Mouse (Mus musculus) MEL (cell line): ENCODE results near the gene Oxct1. TPM values are rescaled to one million over a fixed set of nuclear protein-coding genes. Genes with fewer than 3 reads are reported as not detected.

ENCODE experiments used
- DNase-seq: peaks from one replicate; pipeline ENCODE4 v3.0.0; 2011; ENCODE audit warnings: low read depth, low spot score
- H3K27ac ChIP-seq: 2 replicates; pipeline ENCODE4 v1.5.1; 2012; ENCODE audit warnings: low read depth, mild to moderate bottlenecking, control low read depth, low read length, moderate library complexity; ENCODE audit not compliant: control insufficient read depth
- H3K27me3 ChIP-seq, 2 experiments: fragments of 150-350 bp in 1 of 2; sonication (generic) in 1 of 2; 2 replicates each; pipeline ENCODE4 v1.6.1; 2012; ENCODE audit warnings: low read length in 2 of 2, mild to moderate bottlenecking in 2 of 2, improper control_type of control experiment in 1 of 2, moderate library complexity in 1 of 2; ENCODE audit not compliant: insufficient read depth in 2 of 2, control insufficient read depth in 1 of 2
- H3K36me3 ChIP-seq, 2 experiments: 2 replicates each; pipeline ENCODE4 v1.6.1; 2012 to 2014; ENCODE audit warnings: low read length in 2 of 2, improper control_type of control experiment in 1 of 2, inconsistent platforms in 1 of 2, mild to moderate bottlenecking in 1 of 2; ENCODE audit not compliant: insufficient read depth in 2 of 2, control insufficient read depth in 1 of 2
- H3K4me1 ChIP-seq, 2 experiments: fragments of 150-350 bp in 1 of 2; sonication (generic) in 1 of 2; 2 replicates each; pipeline ENCODE4 v1.6.1; 2012; ENCODE audit warnings: low read length in 2 of 2, improper control_type of control experiment in 1 of 2, mild to moderate bottlenecking in 1 of 2; ENCODE audit not compliant: insufficient read depth in 2 of 2, control insufficient read depth in 1 of 2
- H3K4me3 ChIP-seq, 2 experiments: fragments of 150-350 bp in 1 of 2; sonication (generic) in 1 of 2; 2 replicates each; pipeline ENCODE4 v1.5.1; 2012; ENCODE audit warnings: low read depth in 2 of 2, low read length in 2 of 2, mild to moderate bottlenecking in 2 of 2, moderate library complexity in 2 of 2, control low read depth in 1 of 2, improper control_type of control experiment in 1 of 2; ENCODE audit not compliant: control insufficient read depth in 1 of 2, insufficient read depth in 1 of 2
- H3K79me2 ChIP-seq: 2 replicates; pipeline ENCODE4 v1.6.1; 2012; ENCODE audit warnings: mild to moderate bottlenecking, low read length, moderate library complexity; ENCODE audit not compliant: control insufficient read depth, poor library complexity, insufficient read depth
- H3K9ac ChIP-seq: 2 replicates; pipeline ENCODE4 v1.6.1; 2012; ENCODE audit warnings: low read depth, mild to moderate bottlenecking, control low read depth, low read length, moderate library complexity; ENCODE audit not compliant: control insufficient read depth, poor library complexity, severe bottlenecking
- H3K9me3 ChIP-seq: fragments of 150-350 bp; sonication (generic); replicated peaks from 2 replicates; pipeline ENCODE4 v1.6.1; 2012; ENCODE audit warnings: mild to moderate bottlenecking, low read length, improper control_type of control experiment, moderate library complexity; ENCODE audit not compliant: insufficient read depth
- CHD1 ChIP-seq: IDR thresholded peaks from 2 replicates; pipeline ENCODE4 v1.6.1; 2012; ENCODE audit warnings: low read depth, mild to moderate bottlenecking, inconsistent platforms, low read length, improper control_type of control experiment
- CHD2 ChIP-seq: IDR thresholded peaks from 2 replicates; pipeline ENCODE4 v1.6.1; 2011; ENCODE audit warnings: low read length, improper control_type of control experiment
- CTCF ChIP-seq, 3 experiments: IDR thresholded peaks in 2 of 3; conservative IDR thresholded peaks in 1 of 3; 2 replicates each; pipeline ENCODE4 v1.5.1; 2011 to 2012; ENCODE audit warnings: low read length in 3 of 3, low read depth in 2 of 3, mild to moderate bottlenecking in 2 of 3, improper control_type of control experiment in 1 of 3, inconsistent platforms in 1 of 3, mixed read lengths in 1 of 3, moderate library complexity in 1 of 3; ENCODE audit not compliant: control insufficient read depth in 1 of 3, insufficient read depth in 1 of 3, poor library complexity in 1 of 3, severe bottlenecking in 1 of 3
- E2F4 ChIP-seq: IDR thresholded peaks from 2 replicates; pipeline ENCODE4 v1.6.1; 2011; ENCODE audit warnings: low read depth, low read length, improper control_type of control experiment, borderline replicate concordance
- EP300 ChIP-seq, 2 experiments: IDR thresholded peaks; 2 replicates each; pipeline ENCODE4 v1.6.1; 2011; ENCODE audit warnings: improper control_type of control experiment in 2 of 2, low read length in 2 of 2, low read depth in 1 of 2, mild to moderate bottlenecking in 1 of 2
- GABPA ChIP-seq: IDR thresholded peaks from 2 replicates; pipeline ENCODE4 v1.6.1; 2012; ENCODE audit warnings: low read depth, mild to moderate bottlenecking, inconsistent platforms, low read length, improper control_type of control experiment, moderate library complexity
- GATA1 ChIP-seq: IDR thresholded peaks from 2 replicates; pipeline ENCODE4 v1.6.1; 2011; ENCODE audit warnings: low read depth, low read length, improper control_type of control experiment
- HCFC1 ChIP-seq: IDR thresholded peaks from 2 replicates; pipeline ENCODE4 v1.6.1; 2012; ENCODE audit warnings: low read depth, mild to moderate bottlenecking, inconsistent platforms, low read length, improper control_type of control experiment, moderate library complexity
- JUND ChIP-seq: IDR thresholded peaks from 2 replicates; pipeline ENCODE4 v1.6.1; 2011; ENCODE audit warnings: low read depth, mild to moderate bottlenecking, improper control_type of control experiment, low read length
- KAT2A ChIP-seq: conservative IDR thresholded peaks from 2 replicates; pipeline ENCODE4 v1.6.1; 2012; ENCODE audit warnings: low read depth, low read length, improper control_type of control experiment, inconsistent platforms
- MAX ChIP-seq: IDR thresholded peaks from 2 replicates; pipeline ENCODE4 v1.6.1; 2011; ENCODE audit warnings: low read length, improper control_type of control experiment
- MAZ ChIP-seq: IDR thresholded peaks from 2 replicates; pipeline ENCODE4 v1.6.1; 2012; ENCODE audit warnings: low read depth, mild to moderate bottlenecking, inconsistent platforms, low read length, improper control_type of control experiment
- MEF2A ChIP-seq: IDR thresholded peaks from 2 replicates; pipeline ENCODE4 v1.6.1; 2014; ENCODE audit warnings: low read depth, mild to moderate bottlenecking, inconsistent platforms, low read length, improper control_type of control experiment; ENCODE audit not compliant: poor library complexity, insufficient replicate concordance, severe bottlenecking; ENCODE audit errors: extremely low read depth
- MXI1 ChIP-seq: IDR thresholded peaks from 2 replicates; pipeline ENCODE4 v1.6.1; 2011; ENCODE audit warnings: mild to moderate bottlenecking, low read depth, low read length, improper control_type of control experiment
- MYB ChIP-seq: IDR thresholded peaks from 2 replicates; pipeline ENCODE4 v1.6.1; 2011; ENCODE audit warnings: mild to moderate bottlenecking, low read depth, low read length, improper control_type of control experiment
- MYC ChIP-seq: IDR thresholded peaks from 2 replicates; pipeline ENCODE4 v1.6.1; 2011; ENCODE audit warnings: low read depth, mild to moderate bottlenecking, low read length, improper control_type of control experiment, moderate library complexity
- NELFE ChIP-seq: IDR thresholded peaks from 2 replicates; pipeline ENCODE4 v1.6.1; 2011; ENCODE audit warnings: low read depth, low read length, improper control_type of control experiment
- NRF1 ChIP-seq: IDR thresholded peaks from 2 replicates; pipeline ENCODE4 v1.6.1; 2014; ENCODE audit warnings: low read depth, mild to moderate bottlenecking, inconsistent platforms, low read length, improper control_type of control experiment, moderate library complexity; ENCODE audit not compliant: poor library complexity, insufficient read depth, severe bottlenecking
- POLR2A ChIP-seq, 2 experiments: IDR thresholded peaks; 2 replicates each; pipeline ENCODE4 v1.6.1; 2011 to 2012; ENCODE audit warnings: low read length in 2 of 2, mild to moderate bottlenecking in 2 of 2, control low read depth in 1 of 2, improper control_type of control experiment in 1 of 2, low read depth in 1 of 2, moderate library complexity in 1 of 2; ENCODE audit not compliant: control insufficient read depth in 1 of 2, insufficient read depth in 1 of 2, poor library complexity in 1 of 2
- POLR2AphosphoS2 ChIP-seq: IDR thresholded peaks from 2 replicates; pipeline ENCODE4 v1.6.1; 2011; ENCODE audit warnings: low read length, improper control_type of control experiment
- POLR2AphosphoS5 ChIP-seq: IDR thresholded peaks from 2 replicates; pipeline ENCODE4 v1.6.1; 2012; ENCODE audit warnings: low read depth, borderline replicate concordance, mild to moderate bottlenecking, inconsistent platforms, low read length, moderate library complexity, mixed read lengths
- RAD21 ChIP-seq: IDR thresholded peaks from 2 replicates; pipeline ENCODE4 v1.6.1; 2011; ENCODE audit warnings: mild to moderate bottlenecking, low read depth, low read length, improper control_type of control experiment
- RCOR1 ChIP-seq: IDR thresholded peaks from 2 replicates; pipeline ENCODE4 v1.6.1; 2012; ENCODE audit warnings: low read depth, mild to moderate bottlenecking, inconsistent platforms, low read length, improper control_type of control experiment
- SIN3A ChIP-seq: IDR thresholded peaks from 2 replicates; pipeline ENCODE4 v1.6.1; 2012; ENCODE audit warnings: low read length, improper control_type of control experiment, inconsistent platforms
- SMC3 ChIP-seq: IDR thresholded peaks from 2 replicates; pipeline ENCODE4 v1.6.1; 2011; ENCODE audit warnings: low read depth, low read length, improper control_type of control experiment
- TAL1 ChIP-seq: IDR thresholded peaks from 2 replicates; pipeline ENCODE4 v1.6.1; 2012; ENCODE audit warnings: mild to moderate bottlenecking, inconsistent platforms, low read length, moderate library complexity, mixed read lengths
- TBP ChIP-seq: IDR thresholded peaks from 2 replicates; pipeline ENCODE4 v1.8.0; 2011; ENCODE audit warnings: low read depth, low read length, improper control_type of control experiment
- TCF12 ChIP-seq: IDR thresholded peaks from 2 replicates; pipeline ENCODE4 v1.6.1; 2014; ENCODE audit warnings: low read depth, mild to moderate bottlenecking, inconsistent platforms, low read length, improper control_type of control experiment, moderate library complexity
- UBTF ChIP-seq: IDR thresholded peaks from 2 replicates; pipeline ENCODE4 v1.6.1; 2012; ENCODE audit warnings: low read depth, mild to moderate bottlenecking, inconsistent platforms, low read length, improper control_type of control experiment, moderate library complexity, borderline replicate concordance; ENCODE audit not compliant: insufficient read depth
- USF1 ChIP-seq: IDR thresholded peaks from 2 replicates; pipeline ENCODE4 v1.6.1; 2014; ENCODE audit warnings: low read depth, mild to moderate bottlenecking, inconsistent platforms, low read length, improper control_type of control experiment, moderate library complexity
- USF2 ChIP-seq, 2 experiments: IDR thresholded peaks; 2 replicates each; pipeline ENCODE4 v1.6.1; 2011 to 2012; ENCODE audit warnings: improper control_type of control experiment in 2 of 2, low read length in 2 of 2, borderline replicate concordance in 1 of 2, inconsistent platforms in 1 of 2, low read depth in 1 of 2, mild to moderate bottlenecking in 1 of 2; ENCODE audit not compliant: insufficient read depth in 1 of 2
- ZC3H11A ChIP-seq: IDR thresholded peaks from 2 replicates; pipeline ENCODE4 v1.6.1; 2012; ENCODE audit warnings: low read depth, mild to moderate bottlenecking, inconsistent platforms, low read length, improper control_type of control experiment
- ZKSCAN1 ChIP-seq: IDR thresholded peaks from 2 replicates; pipeline ENCODE4 v1.6.1; 2012; ENCODE audit warnings: low read depth, mild to moderate bottlenecking, inconsistent platforms, low read length, improper control_type of control experiment, moderate library complexity
- ZMIZ1 ChIP-seq: IDR thresholded peaks from 2 replicates; pipeline ENCODE4 v1.6.1; 2012; ENCODE audit warnings: low read depth, mild to moderate bottlenecking, inconsistent platforms, low read length, improper control_type of control experiment, moderate library complexity
- ZNF384 ChIP-seq: IDR thresholded peaks from 2 replicates; pipeline ENCODE4 v1.6.1; 2012; ENCODE audit warnings: low read depth, mild to moderate bottlenecking, inconsistent platforms, low read length, improper control_type of control experiment
- polyA plus RNA-seq, 2 experiments: library from polyadenylated mRNA; stranded (reverse) in 1 of 2; unstranded in 1 of 2; fragments of >175 nt in 1 of 2; fragments of >200 nt in 1 of 2; gene quantifications; 2 replicates each; pipeline versions ENCODE4 v1.2.1 to v1.2.4; 2012; ENCODE audit warnings: low replicate concordance in 2 of 2, low read depth in 1 of 2; ENCODE audit not compliant: insufficient read length in 2 of 2, insufficient read depth in 1 of 2, missing spikeins in 1 of 2
- total RNA-seq: library from RNA; depleted of rRNA; stranded (reverse); fragments of 300-350 nt; gene quantifications from 2 replicates; pipeline ENCODE4 v1.2.3, GENCODE M21; 2012

The Oxct1 gene
- total and polyA plus RNA-seq, 3 experiments = 112 to 168 TPM; not detected in 1

DNA sequence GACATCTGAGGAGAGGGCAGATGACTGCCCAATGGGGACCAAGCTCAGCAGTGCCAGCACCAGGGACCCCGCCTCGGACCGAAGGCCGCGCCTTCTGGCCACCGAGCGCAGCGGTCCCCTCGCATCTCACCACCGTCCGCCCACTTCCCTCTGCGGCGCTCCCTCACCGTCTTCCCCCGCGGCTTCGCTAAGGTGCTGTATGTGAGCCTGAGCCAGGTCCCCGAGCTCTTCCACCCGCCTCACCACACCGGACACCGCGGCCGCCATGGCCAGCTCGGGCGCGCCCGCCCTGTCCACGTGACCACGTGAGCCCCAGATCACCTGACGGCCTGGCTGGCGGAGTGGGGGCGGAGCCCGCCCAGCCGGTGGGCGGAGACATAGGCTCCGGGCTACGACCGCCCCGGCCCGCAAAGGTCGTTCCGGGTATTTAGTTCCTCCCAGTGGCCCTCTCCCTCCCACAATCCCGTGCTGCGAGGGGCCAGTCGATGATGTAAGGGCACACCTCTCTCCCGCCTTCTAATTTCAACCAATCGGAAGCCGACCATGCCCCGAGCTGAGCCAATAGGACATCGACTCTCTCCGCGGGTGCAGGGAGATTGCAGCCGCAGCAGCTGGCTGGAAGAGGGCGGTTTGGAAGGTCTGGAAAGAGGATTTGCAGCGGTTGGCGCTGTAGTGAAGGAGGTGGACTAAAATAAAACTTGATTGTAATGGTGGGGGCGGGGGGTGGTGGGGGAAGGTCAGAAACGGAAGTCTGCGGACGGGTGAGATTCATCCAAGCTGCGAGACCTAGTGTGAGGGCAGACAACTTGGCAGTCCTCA is 30.5 kb upstream of the Oxct1 start, which contains the start of gene AW549877:
TSS of gene AW549877 (minus strand) at position 297 of the 819 bp plus-strand sequence.
- H3K9me3 ChIP-seq = no peaks in the 10 kb centered on the region
- DNase-seq = peak; percentile 99
- H3K4me1 ChIP-seq = peaks cover 2 to 5% of the 10 kb centered on the region in 2 experiments; a peak in 2 of 4 replicates
- H3K27me3 ChIP-seq = no peaks in the 10 kb centered on the region
- H3K9ac ChIP-seq = peak within 1 kb of the TSS; percentile 98
- peak within 1 kb of the TSS; percentile 89 to 100 for H3K4me3 ChIP-seq
- H3K27ac ChIP-seq = peak within 1 kb of the TSS; percentile 97
- peaks cover 0 to 16% of the 10 kb centered on the region in 2 experiments; a peak in 2 of 4 replicates for H3K36me3 ChIP-seq
- H3K79me2 ChIP-seq = peaks cover 10% of the 10 kb centered on the region
- peak; percentile 38; the same call in 1 of the 2 replicates for TF ChIP-seq MYB
- TF ChIP-seq HCFC1 = peak; percentile 84
- TF ChIP-seq SMC3 = no peak
- TF ChIP-seq TBP = no peak
- TF ChIP-seq CHD1 = no peak
- peak; percentile 57 for TF ChIP-seq CHD2
- no peak for TF ChIP-seq RAD21
- TF ChIP-seq NELFE = peak; percentile 79
- TF ChIP-seq ZNF384 = no peak
- no peak for TF ChIP-seq TAL1
- peak; percentile 43; the same call in 1 of the 2 replicates for TF ChIP-seq POLR2AphosphoS2
- TF ChIP-seq MAZ = peak; percentile 82
- TF ChIP-seq MEF2A = no peak
- TF ChIP-seq UBTF = no peak
- no peak; a peak in 1 of 4 replicates for TF ChIP-seq EP300 (IDR thresholded peaks at IDR 0.05; ENCODE audit: low read depth in 1 of 2, low read length in 2 of 2)
- peak; percentile 79; the same call in 1 of the 2 replicates for TF ChIP-seq MXI1
- peak; percentile 59 to 92; a peak in 3 of 4 replicates for TF ChIP-seq POLR2A (IDR thresholded peaks at IDR 0.05; ENCODE audit: control insufficient read depth in 1 of 2, insufficient read depth in 1 of 2, low read depth in 1 of 2, low read length in 2 of 2, poor library complexity in 1 of 2)
- TF ChIP-seq POLR2AphosphoS5 = no peak
- no peak for TF ChIP-seq ZKSCAN1
- no peak for TF ChIP-seq CTCF (IDR thresholded peaks at IDR 0.05 in 2 of 3, conservative IDR thresholded peaks at IDR 0.05 in 1 of 3; ENCODE audit: control insufficient read depth in 1 of 3, insufficient read depth in 1 of 3, low read depth in 2 of 3, low read length in 3 of 3, poor library complexity in 1 of 3, severe bottlenecking in 1 of 3)
- TF ChIP-seq MAX = peak; percentile 88
- TF ChIP-seq KAT2A = peak; percentile 46; the same call in 1 of the 2 replicates
- TF ChIP-seq ZC3H11A = no peak
- peak; percentile 34 for TF ChIP-seq TCF12
- no peak; the same call in none of the 2 replicates for TF ChIP-seq MYC
- 0 out of 2 replicates have a peak, but pooled peaks have one; percentile 11 for TF ChIP-seq NRF1
- peak; percentile 98 for TF ChIP-seq USF1
- TF ChIP-seq RCOR1 = no peak; the same call in 1 of the 2 replicates
- peak; percentile 52 to 97; a peak in 3 of 4 replicates for TF ChIP-seq USF2 (IDR thresholded peaks at IDR 0.05; ENCODE audit: borderline replicate concordance in 1 of 2, insufficient read depth in 1 of 2, low read depth in 1 of 2, low read length in 2 of 2)
- TF ChIP-seq E2F4 = peak; percentile 88
- TF ChIP-seq GATA1 = 0 out of 2 replicates have a peak, but pooled peaks have one; percentile 4
- TF ChIP-seq GABPA = no peak
- TF ChIP-seq JUND = no peak
- TF ChIP-seq SIN3A = peak; percentile 94
- 0 out of 2 replicates have a peak, but pooled peaks have one; percentile 55 for TF ChIP-seq ZMIZ1
